Mouse (Mus musculus) heart, embryonic 14.5 days (tissue): ENCODE data around the gene Olig1. TPM values are rescaled to one million over a fixed set of nuclear protein-coding genes. Genes with fewer than 3 reads are reported as not detected.
"Not testable (repeated sequence)": the region's sequence is repeated elsewhere in the genome, so short reads cannot be mapped to it uniquely, and the experiment has no call there.

Source experiments
- ATAC-seq: fragments of 200-750 bp; cut with Nextera tagmentation; 2 replicates; pipeline ENCODE4 v1.8.0; 2017; ENCODE audit warnings: low read depth, moderate TSS enrichment; ENCODE audit not compliant: insufficient number of reproducible peaks, insufficient read depth, low FRiP score
- H3K27ac ChIP-seq, 2 experiments: fragments of 200-500 bp in 1 of 2; fragments of 300-500 bp in 1 of 2; sonication (generic) in 1 of 2; replicated peaks in 1 of 2; 2 replicates each; pipeline ENCODE4 v1.5.1; 2012 to 2014; ENCODE audit warnings: low read depth in 2 of 2, low read length in 2 of 2, control low read depth in 1 of 2, mild to moderate bottlenecking in 1 of 2, mixed read lengths in 1 of 2; ENCODE audit not compliant: control insufficient read depth in 1 of 2, insufficient read depth in 1 of 2
- H3K27me3 ChIP-seq: fragments of 300-500 bp; sonication (generic); 2 replicates; pipeline ENCODE4 v1.6.1; 2014; ENCODE audit warnings: mild to moderate bottlenecking, low read length, control low read depth; ENCODE audit not compliant: control insufficient read depth, insufficient read depth
- H3K36me3 ChIP-seq: fragments of 300-500 bp; sonication (generic); 2 replicates; pipeline ENCODE4 v1.6.1; 2014; ENCODE audit warnings: mild to moderate bottlenecking, control low read depth, low read length, mixed read lengths; ENCODE audit not compliant: control insufficient read depth, insufficient read depth
- H3K4me1 ChIP-seq, 2 experiments: fragments of 200-500 bp in 1 of 2; fragments of 300-500 bp in 1 of 2; sonication (generic) in 1 of 2; 2 replicates each; pipeline ENCODE4 v1.6.1; 2012 to 2014; ENCODE audit warnings: low read length in 2 of 2, control low read depth in 1 of 2, mixed read lengths in 1 of 2; ENCODE audit not compliant: control insufficient read depth in 2 of 2, insufficient read depth in 2 of 2
- H3K4me2 ChIP-seq: fragments of 300-500 bp; sonication (generic); 2 replicates; pipeline ENCODE4 v1.6.1; 2014; ENCODE audit warnings: mild to moderate bottlenecking, low read length
- H3K4me3 ChIP-seq, 2 experiments: fragments of 200-500 bp in 1 of 2; fragments of 300-500 bp in 1 of 2; sonication (generic) in 1 of 2; 2 replicates each; pipeline ENCODE4 v1.5.1; 2012 to 2014; ENCODE audit warnings: low read length in 2 of 2, mild to moderate bottlenecking in 2 of 2, control low read depth in 1 of 2, low read depth in 1 of 2, moderate library complexity in 1 of 2; ENCODE audit not compliant: control insufficient read depth in 1 of 2, insufficient read depth in 1 of 2
- H3K9ac ChIP-seq: fragments of 300-500 bp; sonication (generic); 2 replicates; pipeline ENCODE4 v1.6.1; 2014; ENCODE audit warnings: mild to moderate bottlenecking, low read length
- H3K9me3 ChIP-seq: fragments of 300-500 bp; sonication (generic); 2 replicates; pipeline ENCODE4 v1.6.1; 2016; ENCODE audit warnings: low read length, control low read depth; ENCODE audit not compliant: control insufficient read depth
- WGBS: fragments of 180-500 bp; shearing (Covaris S2); extraction: QIAGEN DNeasy Blood & Tissue Kit; methylation state at CpG from one replicate; pipeline ENCODE4 v1.1.7; 2014; 5-methylcytosine and 5-hydroxymethylcytosine counted together
- polyA plus RNA-seq: library from polyadenylated mRNA; unstranded; fragments of >200 nt; fragmentation: Nextera tagmentation; extraction: Ambion mirVana; gene quantifications from 2 replicates; pipeline ENCODE4 v1.2.1, GENCODE M21; 2014

Olig1 gene
- polyA plus RNA-seq, 1 experiment from 2014 or later: not detected

GRCm38 (mm10) chr16:91229643-91230042, 39.9 kb upstream of the Olig1 start:
- H3K4me2 ChIP-seq: no peak overlapping the region
- no peak overlapping the region for H3K27ac ChIP-seq
- H3K36me3 ChIP-seq: no peaks in the 10 kb centered on the region
- H3K27me3 ChIP-seq: peaks cover 99% of the 10 kb centered on the region
- H3K4me1 ChIP-seq: peaks cover 4 to 17% of the 10 kb centered on the region in 2 experiments; a peak in 3 of 4 replicates
- no peak for ATAC-seq
- WGBS: 18% methylated on average over 8 of the region's 8 CpGs
- H3K9me3 ChIP-seq: no peaks in the 10 kb centered on the region
- H3K4me3 ChIP-seq: no peak overlapping the region
- H3K9ac ChIP-seq: no peak overlapping the region

DNA sequence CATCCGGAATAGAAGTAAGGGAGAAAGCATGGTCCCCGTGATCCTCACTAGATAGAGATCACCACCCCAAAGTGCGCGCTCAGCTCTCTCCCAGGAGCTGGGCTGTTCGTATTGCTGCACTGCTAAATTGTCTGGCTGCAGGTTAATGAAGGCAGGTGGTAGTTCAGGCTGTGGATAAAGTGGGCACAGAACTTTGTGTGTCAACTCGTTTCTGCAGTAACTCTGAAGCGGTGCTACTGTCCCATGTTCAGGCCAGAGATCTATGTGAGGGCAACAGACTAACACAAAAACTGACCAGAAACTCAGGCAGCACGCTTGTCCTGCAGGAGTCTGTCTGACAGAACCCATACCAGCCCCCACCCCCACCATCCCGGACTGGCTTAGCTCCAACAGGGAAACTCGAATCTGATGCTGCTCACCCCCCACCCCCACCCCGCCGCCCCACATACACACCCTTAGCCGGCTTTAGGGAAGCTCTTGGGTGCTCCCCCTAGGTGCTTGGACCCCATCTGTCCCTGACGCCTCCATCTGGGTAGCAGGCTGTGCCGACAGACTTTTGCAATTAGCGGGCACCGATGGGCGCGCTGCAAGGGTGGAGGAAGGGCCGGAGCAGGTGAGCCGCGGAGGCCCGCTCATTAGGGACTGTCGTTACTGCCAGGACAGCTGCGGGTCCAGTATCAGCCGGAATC, 37.6 kb upstream of the Olig1 start:
- no peak for ATAC-seq
- Histone ChIP-seq H3K27me3 (peaks cover 97% of the 10 kb centered on the region), H3K4me1 (peaks cover 0 to 9% of the 10 kb centered on the region in 2 experiments; a peak in 2 of 4 replicates), H3K36me3 (no peaks in the 10 kb centered on the region), H3K27ac (no peak overlapping the region), H3K9ac (no peak overlapping the region), H3K9me3 (no peaks in the 10 kb centered on the region), H3K4me2 (no peak overlapping the region), H3K4me3 (no peak overlapping the region; a peak in 1 of 4 replicates)
- 4% methylated on average over 26 of the region's 26 CpGs for WGBS

DNA sequence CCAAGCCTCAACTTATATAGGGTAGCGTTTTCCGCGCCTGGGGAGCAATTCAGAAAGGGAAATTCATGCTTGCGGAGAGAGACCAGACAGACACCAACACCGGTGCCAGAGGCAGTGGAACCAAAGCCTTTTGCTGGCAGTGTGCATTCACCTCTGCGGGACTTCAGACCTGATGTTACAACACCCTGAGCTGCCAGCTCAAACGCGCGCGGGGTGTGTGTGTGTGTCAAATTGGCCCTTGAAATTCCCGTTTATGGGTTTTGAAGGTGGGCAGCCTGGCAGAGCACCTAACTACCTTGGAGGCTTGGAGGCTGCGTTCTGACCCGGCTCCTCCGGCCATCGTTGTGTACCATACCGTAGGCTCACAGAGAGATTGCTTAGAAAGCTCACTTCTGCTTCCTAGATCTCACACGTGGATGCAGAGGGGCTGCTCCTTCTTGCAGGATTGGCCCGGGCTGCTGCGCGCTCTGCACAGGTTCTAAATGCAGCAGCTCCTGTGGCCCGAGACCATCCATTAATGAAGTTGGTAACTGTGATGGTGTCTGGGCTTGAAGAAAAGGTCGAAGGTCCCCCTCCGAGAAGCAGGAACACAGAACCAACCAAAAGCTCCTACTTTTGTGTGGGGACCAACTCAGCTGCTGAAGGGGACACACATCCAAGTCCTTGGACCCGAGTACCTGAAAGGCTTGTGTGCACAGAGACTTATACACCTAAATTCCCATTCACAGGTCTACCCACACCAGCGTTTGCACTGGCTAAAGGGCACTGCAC, 36.9 kb upstream of the Olig1 start:
- H3K27ac ChIP-seq: no peak overlapping the region
- WGBS: 8% methylated on average over 25 of the region's 25 CpGs
- no peak overlapping the region for H3K4me2 ChIP-seq

GRCm38 (mm10) chr16:91233241-91233944, 36.2 kb upstream of the Olig1 start:
- WGBS: 19% methylated on average over 11 of the region's 11 CpGs
- Histone ChIP-seq H3K36me3 (no peaks in the 10 kb centered on the region), H3K27ac (no peak overlapping the region), H3K9ac (no peak overlapping the region), H3K27me3 (peaks cover 97% of the 10 kb centered on the region), H3K4me2 (no peak overlapping the region), H3K4me1 (peaks cover 0 to 3% of the 10 kb centered on the region in 2 experiments; a peak in 1 of 4 replicates), H3K4me3 (no peak overlapping the region), H3K9me3 (no peaks in the 10 kb centered on the region)
- ATAC-seq: no peak

More for the DNA sequence above, 36.9 kb upstream of the Olig1 start:
- Histone ChIP-seq H3K4me1 (peaks cover 0 to 3% of the 10 kb centered on the region in 2 experiments; a peak in 1 of 4 replicates), H3K9me3 (no peaks in the 10 kb centered on the region), H3K27me3 (peaks cover 97% of the 10 kb centered on the region), H3K4me3 (no peak overlapping the region), H3K36me3 (no peaks in the 10 kb centered on the region), H3K9ac (no peak overlapping the region)
- ATAC-seq: no peak

DNA sequence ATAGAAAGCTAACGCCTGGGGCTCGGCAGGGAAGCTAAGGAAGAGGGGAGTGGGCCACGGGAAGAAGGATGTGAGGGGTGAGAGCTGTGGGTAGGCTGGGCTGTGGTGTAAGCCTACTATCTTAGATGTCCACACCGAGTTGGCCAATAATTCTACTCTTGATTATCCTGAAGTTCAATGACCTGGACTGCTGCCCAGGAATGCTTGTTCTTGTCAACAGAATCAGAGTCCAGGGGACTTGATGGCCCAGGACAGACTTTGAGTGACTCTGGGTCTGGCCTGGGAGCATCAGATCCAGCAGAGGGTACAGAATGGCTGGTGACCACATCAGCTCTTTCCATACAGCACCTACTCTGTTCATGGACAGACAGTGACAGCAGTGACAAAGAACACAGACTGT, 30.5 kb upstream of the Olig1 start:
- no peaks in the 10 kb centered on the region for H3K9me3 ChIP-seq
- WGBS: 47% methylated on average over 4 of the region's 4 CpGs

GRCm38 (mm10) chr16:91246292-91246691, 23.3 kb upstream of the Olig1 start:
- Histone ChIP-seq H3K4me2 (no peak overlapping the region), H3K27ac (no peak overlapping the region), H3K27me3 (peaks cover 15% of the 10 kb centered on the region), H3K4me1 (no peaks in the 10 kb centered on the region), H3K36me3 (no peaks in the 10 kb centered on the region), H3K9ac (no peak overlapping the region), H3K4me3 (no peak overlapping the region), H3K9me3 (no peaks in the 10 kb centered on the region)
- no peak for ATAC-seq
- 46% methylated on average over 9 of the region's 9 CpGs for WGBS

More for the DNA sequence above, 30.5 kb upstream of the Olig1 start:
- H3K4me2 ChIP-seq: no peak overlapping the region
- H3K27me3 ChIP-seq: peaks cover 62% of the 10 kb centered on the region
- H3K4me1 ChIP-seq: no peaks in the 10 kb centered on the region
- ATAC-seq: no peak
- no peak overlapping the region for H3K27ac ChIP-seq
- H3K36me3 ChIP-seq: no peaks in the 10 kb centered on the region
- no peak overlapping the region for H3K4me3 ChIP-seq
- no peak overlapping the region for H3K9ac ChIP-seq

GRCm38 (mm10) chr16:91255419-91256164, 14.0 kb upstream of the Olig1 start:
- not testable (repeated sequence) for ATAC-seq, H3K27ac ChIP-seq, H3K4me3 ChIP-seq, H3K9me3 ChIP-seq, H3K36me3 ChIP-seq, H3K4me1 ChIP-seq, H3K9ac ChIP-seq
- Histone ChIP-seq H3K4me2 (0 out of 2 replicates have a peak overlapping the region, but pooled peaks have one; percentile 1), H3K27me3 (peaks cover 47% of the 10 kb centered on the region)
- 13% methylated on average over 20 of the region's 28 CpGs for WGBS
